Mouse (Mus musculus): Measurements from ENCODE around the gene Upp2.

Upp2 gene

GRCm38 (mm10) chr2:58662661-58663060 lies 95.6 kb downstream of the Upp2 start:
- H3K27me3 ChIP-seq (ENCODE audit: control insufficient read depth, insufficient read depth, low read length, poor library complexity, severe bottlenecking), result no peaks in the 10 kb centered on the region
- DNase-seq (ENCODE audit: low read depth, low spot score), result no peak
- no peaks in the 10 kb centered on the region for H3K36me3 ChIP-seq (ENCODE audit: control insufficient read depth, insufficient read depth, low read length, poor library complexity, severe bottlenecking)

- no peaks in the 10 kb centered on the region for H3K36me3 ChIP-seq (ENCODE audit: control insufficient read depth, insufficient read depth, low read length, poor library complexity, severe bottlenecking)
- no peak for DNase-seq (ENCODE audit: low read depth, low spot score)
- no peaks in the 10 kb centered on the region for H3K27me3 ChIP-seq (ENCODE audit: control insufficient read depth, insufficient read depth, low read length, poor library complexity, severe bottlenecking)
Observed at GRCm38 (mm10) chr2:58663404-58664120, 96.5 kb downstream of the Upp2 start.

GRCm38 (mm10) chr2:58665081-58665814 lies 98.2 kb downstream of the Upp2 start:
- DNase-seq (ENCODE audit: low read depth, low spot score), result peak; percentile 58
- Histone ChIP-seq H3K36me3 (ENCODE audit: control insufficient read depth, insufficient read depth, low read length, poor library complexity, severe bottlenecking) (no peaks in the 10 kb centered on the region), H3K27me3 (ENCODE audit: control insufficient read depth, insufficient read depth, low read length, poor library complexity, severe bottlenecking) (no peaks in the 10 kb centered on the region)

GRCm38 (mm10) chr2:58667298-58667697 lies 100.2 kb downstream of the Upp2 start:
- H3K36me3 ChIP-seq (ENCODE audit: control insufficient read depth, insufficient read depth, low read length, poor library complexity, severe bottlenecking), result no peaks in the 10 kb centered on the region
- no peaks in the 10 kb centered on the region for H3K27me3 ChIP-seq (ENCODE audit: control insufficient read depth, insufficient read depth, low read length, poor library complexity, severe bottlenecking)
- DNase-seq (ENCODE audit: low read depth, low spot score), result no peak

GRCm38 (mm10) chr2:58667991-58668390 lies 100.9 kb downstream of the Upp2 start:
- no peaks in the 10 kb centered on the region for H3K27me3 ChIP-seq (ENCODE audit: control insufficient read depth, insufficient read depth, low read length, poor library complexity, severe bottlenecking)
- peak; percentile 42 for DNase-seq (ENCODE audit: low read depth, low spot score)
- no peaks in the 10 kb centered on the region for H3K36me3 ChIP-seq (ENCODE audit: control insufficient read depth, insufficient read depth, low read length, poor library complexity, severe bottlenecking)

GRCm38 (mm10) chr2:58669114-58669513 lies 102.0 kb downstream of the Upp2 start:
- H3K27me3 ChIP-seq (ENCODE audit: control insufficient read depth, insufficient read depth, low read length, poor library complexity, severe bottlenecking), result no peaks in the 10 kb centered on the region
- DNase-seq (ENCODE audit: low read depth, low spot score), result no peak

GRCm38 (mm10) chr2:58672520-58672919 lies 105.4 kb downstream of the Upp2 start:
- no peaks in the 10 kb centered on the region for H3K36me3 ChIP-seq (ENCODE audit: control insufficient read depth, insufficient read depth, low read length, poor library complexity, severe bottlenecking)
- no peaks in the 10 kb centered on the region for H3K27me3 ChIP-seq (ENCODE audit: control insufficient read depth, insufficient read depth, low read length, poor library complexity, severe bottlenecking)
- DNase-seq (ENCODE audit: low read depth, low spot score), result no peak

More at GRCm38 (mm10) chr2:58669114-58669513, 102.0 kb downstream of the Upp2 start:
- no peaks in the 10 kb centered on the region for H3K36me3 ChIP-seq (ENCODE audit: control insufficient read depth, insufficient read depth, low read length, poor library complexity, severe bottlenecking)

GRCm38 (mm10) chr2:58679968-58680367 lies 112.9 kb downstream of the Upp2 start:
- H3K27me3 ChIP-seq (ENCODE audit: control insufficient read depth, insufficient read depth, low read length, poor library complexity, severe bottlenecking), result no peaks in the 10 kb centered on the region
- H3K36me3 ChIP-seq (ENCODE audit: control insufficient read depth, insufficient read depth, low read length, poor library complexity, severe bottlenecking), result no peaks in the 10 kb centered on the region
- no peak for DNase-seq (ENCODE audit: low read depth, low spot score)

GRCm38 (mm10) chr2:58680794-58681193 lies 113.7 kb downstream of the Upp2 start:
- H3K27me3 ChIP-seq (ENCODE audit: control insufficient read depth, insufficient read depth, low read length, poor library complexity, severe bottlenecking), result no peaks in the 10 kb centered on the region
- DNase-seq (ENCODE audit: low read depth, low spot score), result peak; percentile 31
- H3K36me3 ChIP-seq (ENCODE audit: control insufficient read depth, insufficient read depth, low read length, poor library complexity, severe bottlenecking), result no peaks in the 10 kb centered on the region

GRCm38 (mm10) chr2:58681394-58681793 lies 114.3 kb downstream of the Upp2 start:
- no peaks in the 10 kb centered on the region for H3K36me3 ChIP-seq (ENCODE audit: control insufficient read depth, insufficient read depth, low read length, poor library complexity, severe bottlenecking)
- DNase-seq (ENCODE audit: low read depth, low spot score), result no peak
- H3K27me3 ChIP-seq (ENCODE audit: control insufficient read depth, insufficient read depth, low read length, poor library complexity, severe bottlenecking), result no peaks in the 10 kb centered on the region

GRCm38 (mm10) chr2:58697501-58697900 lies 130.4 kb downstream of the Upp2 start:
- Histone ChIP-seq H3K36me3 (ENCODE audit: control insufficient read depth, insufficient read depth, low read length, poor library complexity, severe bottlenecking) (no peaks in the 10 kb centered on the region), H3K27me3 (ENCODE audit: control insufficient read depth, insufficient read depth, low read length, poor library complexity, severe bottlenecking) (no peaks in the 10 kb centered on the region)
- no peak for DNase-seq (ENCODE audit: low read depth, low spot score)

- DNase-seq (ENCODE audit: low read depth, low spot score), result no peak
- Histone ChIP-seq H3K36me3 (ENCODE audit: control insufficient read depth, insufficient read depth, low read length, poor library complexity, severe bottlenecking) (no peaks in the 10 kb centered on the region), H3K27me3 (ENCODE audit: control insufficient read depth, insufficient read depth, low read length, poor library complexity, severe bottlenecking) (no peaks in the 10 kb centered on the region)
Observed at GRCm38 (mm10) chr2:58699931-58700330, 132.8 kb downstream of the Upp2 start.

GRCm38 (mm10) chr2:58700354-58700753 lies 133.3 kb downstream of the Upp2 start:
- H3K36me3 ChIP-seq (ENCODE audit: control insufficient read depth, insufficient read depth, low read length, poor library complexity, severe bottlenecking), result no peaks in the 10 kb centered on the region
- DNase-seq (ENCODE audit: low read depth, low spot score), result no peak
- no peaks in the 10 kb centered on the region for H3K27me3 ChIP-seq (ENCODE audit: control insufficient read depth, insufficient read depth, low read length, poor library complexity, severe bottlenecking)

- Histone ChIP-seq H3K36me3 (ENCODE audit: control insufficient read depth, insufficient read depth, low read length, poor library complexity, severe bottlenecking) (no peaks in the 10 kb centered on the region), H3K27me3 (ENCODE audit: control insufficient read depth, insufficient read depth, low read length, poor library complexity, severe bottlenecking) (no peaks in the 10 kb centered on the region)
- DNase-seq (ENCODE audit: low read depth, low spot score), result no peak
Observed at GRCm38 (mm10) chr2:58701627-58702026, 134.5 kb downstream of the Upp2 start.

- DNase-seq (ENCODE audit: low read depth, low spot score), result no peak
- H3K27me3 ChIP-seq (ENCODE audit: control insufficient read depth, insufficient read depth, low read length, poor library complexity, severe bottlenecking), result no peaks in the 10 kb centered on the region
- H3K36me3 ChIP-seq (ENCODE audit: control insufficient read depth, insufficient read depth, low read length, poor library complexity, severe bottlenecking), result no peaks in the 10 kb centered on the region
Observed at GRCm38 (mm10) chr2:58703226-58703625, 136.1 kb downstream of the Upp2 start.
